Mouse (Mus musculus) left cerebral cortex, adult 11 months (tissue): ENCODE data around the gene Tead1.

Source experiments
- DNase-seq: peaks from one replicate; pipeline ENCODE4 v3.0.0; 2022; ENCODE audit warnings: low spot score

Tead1 gene

DNA sequence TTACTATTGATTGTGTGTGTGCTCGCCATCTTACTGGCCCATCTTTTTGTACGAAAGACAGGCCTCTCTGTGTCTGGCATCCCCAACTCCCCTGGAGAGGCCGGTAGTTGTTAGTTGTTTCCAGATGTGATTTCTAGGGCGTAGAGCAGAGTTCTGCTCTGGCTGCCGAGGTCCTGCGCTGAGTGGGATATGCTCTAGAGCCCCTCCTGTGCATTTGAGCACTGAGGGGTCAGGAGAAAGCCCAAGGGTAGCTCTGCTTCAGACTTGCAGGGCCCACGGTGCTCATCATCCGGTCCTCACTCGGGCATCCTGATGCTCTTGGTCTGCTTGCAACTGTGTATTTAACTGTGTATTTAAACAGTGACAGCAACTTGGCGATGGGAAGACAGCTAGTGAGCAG is 7.5 kb downstream of the Tead1 start:
- DNase-seq: no peak

DNA sequence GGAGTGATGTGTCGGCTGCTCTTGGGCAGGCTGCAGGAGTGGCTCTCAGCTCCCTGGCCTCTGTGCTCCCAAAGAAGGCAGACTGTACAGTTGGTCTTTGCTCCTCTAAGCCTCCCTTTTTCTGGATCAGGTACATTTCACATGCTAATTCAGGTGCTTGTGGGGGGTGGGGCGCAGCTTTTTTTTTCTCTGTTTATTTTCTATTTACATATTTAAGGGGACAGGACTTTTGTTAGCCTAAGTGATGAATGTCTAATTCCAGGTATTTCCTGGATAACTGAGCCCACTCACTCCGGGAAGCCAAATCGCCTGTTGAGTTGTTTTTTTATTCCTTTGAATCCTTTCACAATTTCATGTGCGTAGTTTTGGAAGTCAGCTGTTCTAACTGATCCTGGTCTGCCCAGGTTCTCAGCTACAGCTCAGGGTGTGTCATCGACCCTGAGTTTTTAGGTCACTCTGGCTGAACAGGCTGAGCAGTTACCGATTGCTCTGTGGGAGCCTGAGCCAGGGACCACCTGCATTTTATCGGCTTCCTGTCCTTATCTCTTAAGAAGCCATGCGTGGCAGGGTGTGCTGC is 9.4 kb downstream of the Tead1 start:
- no peak for DNase-seq

DNA sequence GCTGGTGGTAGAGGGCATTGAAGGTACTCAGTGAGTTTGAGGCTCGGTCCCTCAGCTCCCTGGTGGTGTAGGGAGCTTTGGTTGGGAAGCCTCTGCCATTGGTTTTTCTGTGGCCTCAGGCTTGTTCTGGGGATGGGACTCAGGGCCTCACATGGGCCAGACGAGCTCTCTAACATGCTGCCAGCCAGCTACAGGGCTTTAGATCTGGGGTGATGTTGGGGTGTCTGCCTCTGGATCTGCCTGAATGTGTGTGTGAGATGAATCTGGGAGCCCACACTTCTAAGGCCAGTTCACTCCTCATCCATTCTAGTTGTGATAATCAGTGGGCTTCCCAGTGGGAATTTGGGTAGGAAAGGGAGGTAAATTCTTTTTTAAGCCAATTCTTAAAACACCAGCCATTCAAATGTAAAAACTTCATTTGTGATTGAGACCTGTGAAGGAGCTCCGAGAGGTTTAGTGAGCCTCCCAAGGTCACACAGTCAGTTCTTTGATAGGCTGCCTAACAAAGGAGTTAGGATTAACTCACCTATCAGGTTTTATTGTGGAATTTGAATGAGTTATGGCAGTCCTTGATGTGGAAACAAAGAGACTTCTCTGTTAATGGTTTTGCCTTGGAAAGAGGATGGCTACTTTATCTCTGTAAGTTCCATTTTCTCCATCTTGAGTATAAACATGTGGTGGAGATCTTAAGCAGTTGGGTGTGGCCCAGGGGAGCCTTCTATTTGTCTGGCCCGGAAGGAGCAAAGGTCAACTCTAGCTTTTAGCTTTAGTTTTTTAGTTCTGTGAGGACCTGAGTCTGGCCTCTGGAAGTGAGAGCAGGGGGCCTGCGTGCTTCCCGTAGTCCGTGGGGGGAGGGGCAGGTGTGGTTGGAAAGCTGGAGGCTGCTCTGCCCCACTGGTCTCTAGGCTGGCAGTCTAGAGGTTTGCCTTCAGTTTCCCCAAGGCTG is 12.0 kb downstream of the Tead1 start:
- no peak for DNase-seq

- DNase-seq: no peak
Measured at GRCm38 (mm10) chr7:112693566-112693965, 14.4 kb downstream of the Tead1 start.

DNA sequence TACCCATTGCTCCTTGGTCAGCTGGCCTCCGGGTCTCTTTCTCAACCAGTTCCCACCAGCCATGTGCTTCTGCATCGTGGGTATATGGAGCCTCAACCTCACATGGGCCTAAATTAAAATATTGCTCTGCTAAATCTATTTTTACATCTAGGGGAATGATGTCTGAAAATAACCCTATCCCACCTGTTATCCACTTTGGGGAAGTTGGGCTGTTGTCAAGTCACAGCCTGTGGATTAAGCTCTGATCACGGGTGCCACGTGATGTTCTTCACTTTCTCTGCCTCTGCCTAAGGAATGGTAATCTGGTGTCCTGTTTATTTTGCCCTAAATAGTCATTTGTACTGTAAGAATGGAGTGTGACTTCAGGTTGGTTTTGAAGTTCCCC is 17.7 kb downstream of the Tead1 start:
- no peak for DNase-seq

DNA sequence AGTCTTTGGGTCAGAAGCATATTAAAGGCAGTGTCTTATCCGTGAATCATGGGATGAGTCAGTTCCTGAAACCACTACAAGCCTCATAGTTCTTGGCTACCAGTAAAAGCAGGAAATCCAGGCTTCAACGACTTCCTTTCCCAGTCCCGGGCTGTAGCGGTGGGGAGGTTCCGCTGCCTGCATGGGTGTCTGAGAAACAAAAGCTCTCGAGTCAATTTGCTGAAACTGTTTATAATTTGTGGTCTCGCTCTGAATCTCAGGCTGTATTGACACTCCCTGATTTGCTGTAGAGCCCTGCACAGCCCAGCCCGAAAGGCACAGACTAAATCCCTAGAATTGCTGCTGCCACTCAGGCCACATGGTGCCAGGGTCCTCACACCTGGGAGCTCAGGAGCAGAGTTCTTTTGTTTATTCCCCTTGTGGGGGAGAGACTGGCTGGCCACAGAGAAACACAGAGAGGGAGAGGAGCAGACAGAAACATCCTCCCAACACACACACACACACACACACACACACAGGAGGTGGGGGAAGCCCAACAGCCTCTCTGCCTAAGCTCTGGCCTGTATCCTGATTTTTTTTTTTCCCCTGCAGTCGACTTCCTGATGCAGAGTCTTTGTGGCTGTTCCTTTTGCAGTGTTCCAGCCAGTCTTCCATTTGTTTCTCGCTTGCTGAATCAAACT is 18.2 kb downstream of the Tead1 start:
- no peak for DNase-seq

DNA sequence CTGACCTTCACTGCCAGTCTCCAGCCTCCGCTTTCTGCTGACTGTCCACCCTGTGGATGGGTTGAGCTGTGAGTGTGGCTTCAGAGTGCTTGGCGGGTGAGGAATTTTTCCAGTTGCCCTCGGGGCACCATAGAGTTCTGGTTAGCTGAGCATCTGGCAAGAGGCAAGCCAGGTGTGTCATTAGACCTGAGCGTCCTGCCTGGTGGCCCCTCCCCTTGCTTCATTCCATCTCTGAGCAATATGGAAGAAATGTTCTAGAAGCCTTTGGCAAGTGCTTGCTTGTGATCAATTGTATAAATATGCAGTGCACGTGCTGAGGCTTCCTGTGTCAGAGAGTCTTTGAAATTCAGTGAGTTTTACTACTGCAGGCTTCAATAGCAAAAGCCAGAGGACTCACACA is 21.0 kb downstream of the Tead1 start:
- no peak for DNase-seq

GRCm38 (mm10) chr7:112703341-112703740 is 24.2 kb downstream of the Tead1 start:
- no peak for DNase-seq

DNA sequence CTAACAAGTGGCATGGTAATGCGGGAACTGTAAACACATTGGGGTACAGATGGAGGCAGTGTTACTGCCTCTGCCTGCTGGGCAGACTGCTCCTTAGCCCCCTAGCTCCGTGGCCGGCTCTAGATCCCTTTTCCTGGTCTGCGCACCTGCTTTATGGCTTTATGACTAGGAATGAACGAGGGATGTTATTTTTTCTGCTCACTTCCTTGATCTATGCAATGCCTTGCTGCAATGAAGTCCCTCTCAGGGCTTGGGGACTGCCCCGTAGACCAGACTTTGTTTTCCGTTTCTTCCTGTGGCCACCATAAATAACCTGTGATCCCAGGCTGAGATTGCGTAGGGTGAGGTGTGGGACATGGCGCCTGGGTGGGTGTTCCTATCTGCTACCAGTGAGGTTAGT is 26.8 kb downstream of the Tead1 start:
- no peak for DNase-seq

- no peak for DNase-seq
Measured at GRCm38 (mm10) chr7:112706756-112707155, 27.6 kb downstream of the Tead1 start.

DNA sequence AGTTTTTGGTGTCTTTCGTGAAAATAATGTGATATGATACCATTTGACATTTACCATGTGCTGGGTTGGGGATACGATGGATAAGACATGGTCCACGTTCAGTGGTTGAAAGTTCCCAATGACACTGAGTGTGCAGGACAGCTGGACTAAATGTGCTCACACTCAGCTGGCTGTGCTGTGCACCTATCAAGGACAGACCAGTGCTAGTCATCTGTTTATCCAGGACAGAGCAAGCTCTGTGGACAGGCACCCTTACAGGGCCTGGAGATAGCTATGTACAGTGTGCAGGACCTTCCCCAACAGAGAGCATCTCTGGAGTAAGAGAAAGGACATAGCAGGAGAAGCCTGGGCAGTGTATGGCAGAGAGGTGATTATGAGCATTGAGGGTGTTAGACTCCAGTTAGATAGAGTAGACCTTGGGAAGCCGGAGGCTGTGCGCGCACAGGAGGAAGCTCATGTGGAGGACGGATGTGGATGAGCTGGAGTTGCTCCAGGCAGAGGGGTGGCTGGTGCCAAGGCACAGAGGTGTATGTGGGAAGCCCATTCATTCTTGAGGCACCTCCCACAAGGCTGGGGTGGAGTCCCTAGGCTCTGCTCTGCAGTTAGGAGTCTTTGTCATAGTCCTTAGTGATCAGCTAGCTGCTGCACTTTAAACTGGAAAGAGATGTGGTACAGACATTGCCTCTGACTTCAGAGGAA is 31.4 kb downstream of the Tead1 start:
- no peak for DNase-seq

DNA sequence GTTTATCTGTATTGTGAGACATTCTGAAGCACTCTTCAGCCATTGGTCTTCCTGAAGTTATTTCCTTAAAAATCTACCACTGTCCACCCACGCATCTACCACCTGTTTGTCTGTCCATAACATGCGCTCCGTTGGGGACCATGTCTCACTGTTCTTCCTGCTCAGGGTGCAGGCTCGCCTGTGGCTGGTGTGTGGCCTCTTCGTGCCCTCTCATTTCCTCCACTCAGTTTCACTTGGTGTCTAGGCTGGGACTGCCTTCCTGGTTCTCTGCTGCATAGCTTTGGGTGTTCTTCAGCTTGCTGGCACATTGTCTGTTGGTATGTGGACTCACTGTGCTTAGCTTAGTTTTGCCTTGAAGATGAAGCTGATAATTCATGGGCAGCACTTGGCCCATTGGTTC is 32.9 kb downstream of the Tead1 start:
- DNase-seq: no peak

- no peak for DNase-seq
Measured at GRCm38 (mm10) chr7:112713509-112713908, 34.4 kb downstream of the Tead1 start.

DNA sequence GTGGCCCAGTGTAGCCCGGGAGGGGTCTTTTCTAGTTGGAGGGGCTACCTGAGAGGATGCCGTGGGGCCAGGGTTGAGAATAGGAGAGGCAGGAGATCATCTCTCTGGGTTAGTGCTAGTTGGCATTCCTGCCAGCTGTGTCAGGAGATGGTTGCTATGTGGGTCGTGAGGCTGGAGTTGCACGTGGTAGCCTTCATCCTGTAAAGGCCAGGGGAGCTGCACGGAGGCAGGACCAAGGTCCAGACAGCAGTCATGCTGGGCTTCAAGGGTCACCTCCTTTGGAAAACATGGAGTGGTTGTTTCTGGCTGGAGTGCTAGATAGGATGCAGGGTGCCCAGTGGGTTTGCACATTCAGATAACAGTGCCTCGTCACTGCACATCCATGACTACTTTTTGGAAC is 35.7 kb downstream of the Tead1 start:
- DNase-seq: no peak

DNA sequence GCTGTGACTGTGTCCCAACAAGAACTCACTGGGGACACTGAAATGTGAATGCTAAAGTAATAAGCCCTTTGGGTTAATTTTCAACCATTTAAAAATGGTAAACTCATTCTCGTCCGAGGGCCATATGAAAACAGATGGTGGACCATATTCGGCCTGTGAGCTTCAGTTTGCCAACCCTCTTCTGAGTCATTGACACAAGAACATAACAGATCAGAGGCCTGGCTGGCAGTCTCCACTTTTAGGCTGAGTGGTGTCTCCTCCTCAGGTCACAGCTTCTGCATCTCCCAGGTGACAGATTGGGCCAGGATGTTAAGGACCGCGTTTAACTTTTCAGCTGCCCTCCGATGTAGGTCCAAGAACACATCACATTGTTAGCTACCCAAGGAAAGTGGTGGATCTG is 37.6 kb downstream of the Tead1 start:
- no peak for DNase-seq

- DNase-seq: no peak
Measured at GRCm38 (mm10) chr7:112717676-112718075, 38.6 kb downstream of the Tead1 start.

DNA sequence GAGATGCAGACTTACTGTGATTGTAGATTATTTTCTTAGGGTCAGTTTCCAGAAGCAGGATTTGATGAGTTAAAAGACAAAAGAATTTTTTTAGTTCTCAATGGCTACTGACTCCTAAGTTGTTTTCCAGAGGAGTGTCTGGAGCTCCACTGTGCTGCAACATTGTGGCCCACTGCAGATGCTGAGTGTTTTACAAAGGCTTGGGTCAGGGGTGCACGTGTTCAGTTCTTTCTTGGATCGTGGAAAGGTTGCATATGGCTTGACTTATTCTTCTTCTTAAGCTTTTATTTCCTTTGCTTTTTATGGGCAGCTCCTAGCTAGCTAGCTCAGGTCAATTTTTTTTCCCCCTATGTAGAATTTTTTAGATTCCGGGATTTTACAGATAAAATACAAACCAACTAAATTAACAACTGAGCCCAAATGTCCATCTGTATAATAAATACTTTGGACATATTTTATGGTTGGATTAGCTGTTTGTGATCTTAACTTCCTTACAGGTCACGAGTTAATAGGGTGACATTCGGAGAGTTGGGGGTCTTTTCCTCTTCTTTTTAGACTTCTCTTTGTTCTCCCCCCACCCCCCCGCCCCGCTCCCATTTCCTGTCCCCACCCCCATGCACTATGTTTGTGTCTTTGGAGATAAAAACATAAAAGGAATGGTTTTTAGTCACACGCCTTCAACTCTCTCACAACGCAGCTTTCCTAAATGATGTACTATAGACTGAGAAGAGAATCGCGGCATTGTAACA is 40.5 kb downstream of the Tead1 start:
- DNase-seq: no peak

GRCm38 (mm10) chr7:112720143-112720988 is 41.2 kb downstream of the Tead1 start:
- DNase-seq: peak; percentile 27

DNA sequence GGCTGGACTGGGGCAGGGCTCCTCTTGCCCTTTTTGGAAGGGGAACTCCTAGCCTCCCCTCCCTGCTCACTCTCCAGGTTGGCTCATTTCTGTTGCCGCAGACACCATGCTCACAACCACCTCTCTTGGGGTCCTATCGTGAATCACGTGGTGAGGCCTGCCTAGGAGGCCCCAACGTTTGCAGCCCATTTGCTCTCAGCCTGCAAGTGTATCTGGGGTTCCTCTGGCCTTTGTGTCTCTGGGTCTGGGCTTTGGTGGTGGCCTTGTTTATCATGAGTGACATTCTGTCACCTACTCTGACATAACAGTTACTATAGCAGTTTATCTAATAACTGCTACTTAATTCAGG is 41.8 kb downstream of the Tead1 start:
- no peak for DNase-seq

DNA sequence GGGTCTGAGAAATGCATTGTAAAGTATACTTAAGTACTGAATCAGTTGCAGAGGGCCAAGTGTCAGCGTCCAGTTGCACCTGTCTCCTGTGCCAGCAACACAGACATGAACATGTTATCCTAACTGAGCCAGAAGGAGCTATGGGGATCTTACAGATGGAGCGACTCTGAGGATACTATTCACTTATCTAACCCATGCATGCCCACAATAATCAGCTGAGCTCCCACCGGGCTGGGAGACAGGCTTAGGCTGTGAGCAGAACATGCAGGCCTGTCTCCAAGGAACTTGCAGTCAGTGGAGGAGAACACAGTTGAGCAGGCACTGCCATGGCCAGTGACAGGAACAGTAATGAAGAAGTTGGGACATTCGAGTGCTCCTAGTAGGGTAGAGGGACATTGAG is 42.7 kb downstream of the Tead1 start:
- DNase-seq: no peak

GRCm38 (mm10) chr7:112728399-112728798 is 49.3 kb downstream of the Tead1 start:
- DNase-seq: no peak
